Mouse (Mus musculus): ENCODE data around the gene Paxx.

The Paxx gene

DNA sequence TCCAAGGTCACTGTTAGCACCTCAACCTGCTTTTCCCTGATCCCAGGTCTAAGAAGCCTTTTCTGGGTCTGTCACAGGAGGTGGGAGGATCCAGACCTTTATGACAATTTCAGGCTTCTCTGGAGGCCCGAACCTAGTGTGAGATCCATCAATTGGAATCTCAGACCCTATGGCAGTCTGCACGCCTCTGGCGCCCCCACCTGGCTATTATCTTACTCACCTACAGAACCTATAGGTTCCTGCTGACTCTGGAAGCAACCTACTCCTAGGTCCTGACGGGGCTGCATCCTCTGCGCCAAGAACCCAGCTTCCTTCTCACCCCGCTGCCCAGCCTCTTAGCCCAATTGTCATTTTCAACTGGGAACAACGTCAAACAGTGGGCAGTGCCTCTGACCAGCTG, 22.1 kb upstream of the Paxx start:
- in situ Hi-C loops (cut with MboI, MseI) = no loop called here

DNA sequence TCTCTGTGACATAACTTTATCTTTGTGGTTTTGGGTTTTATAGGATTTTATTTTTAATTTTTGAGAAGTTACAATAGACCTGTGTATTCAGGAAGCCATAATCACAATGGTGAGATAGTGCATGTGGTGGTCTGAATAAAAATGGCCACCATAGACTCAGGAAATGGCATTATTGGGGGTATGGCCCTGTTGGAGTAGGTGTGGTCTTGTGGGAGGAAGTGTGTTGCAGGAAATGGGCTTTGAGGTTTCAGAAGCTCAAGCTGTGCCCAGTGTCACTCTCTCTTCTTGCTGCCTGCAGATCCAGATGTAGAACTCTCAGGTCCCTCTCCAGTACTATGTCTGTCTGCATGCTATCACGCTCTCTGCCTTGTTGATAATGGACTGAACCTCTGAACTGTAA, 19.6 kb upstream of the Paxx start:
- in situ Hi-C loops (cut with MboI, MseI) = no loop called here

DNA sequence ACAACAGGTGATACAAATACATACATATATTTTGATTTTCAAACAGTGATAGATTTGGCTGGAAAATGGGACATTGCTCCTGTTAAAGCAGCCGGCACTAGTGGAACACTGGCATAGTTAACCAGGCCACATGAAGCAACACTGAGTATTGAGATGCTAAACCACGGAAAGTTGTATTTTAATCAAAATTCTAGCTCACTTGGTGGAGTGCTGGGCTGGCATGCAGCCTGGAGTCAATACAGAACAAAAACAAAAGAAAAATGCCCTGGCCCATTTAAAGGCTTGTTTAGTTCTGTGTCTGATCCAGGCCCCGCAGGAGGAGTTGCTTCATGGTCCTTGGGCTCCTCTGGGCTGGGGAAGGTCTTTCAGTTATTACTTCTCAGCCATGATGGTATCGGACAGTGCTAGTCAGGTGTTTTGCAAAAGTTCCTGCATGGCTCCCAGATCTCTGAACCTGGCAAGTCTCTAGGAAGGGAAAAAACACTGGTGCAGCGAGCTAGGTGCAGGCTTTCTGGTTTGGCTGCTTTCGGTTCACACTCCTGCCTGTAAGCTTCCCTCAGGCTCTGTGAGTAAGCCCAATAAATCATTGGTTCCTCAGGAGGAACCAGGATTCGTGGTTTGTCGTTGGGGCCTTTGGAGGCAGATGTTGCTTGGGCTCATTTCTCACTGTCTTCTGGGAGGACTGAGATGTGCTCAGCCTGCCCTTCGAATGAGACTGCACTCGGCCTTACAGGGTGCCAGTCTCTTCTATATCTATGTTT, 18.8 kb upstream of the Paxx start:
- in situ Hi-C loops (cut with MboI, MseI) = loop anchor here (5.0 kb wide), 1 partner anchor 47 kb away; no protein-coding TSS in a partner anchor

DNA sequence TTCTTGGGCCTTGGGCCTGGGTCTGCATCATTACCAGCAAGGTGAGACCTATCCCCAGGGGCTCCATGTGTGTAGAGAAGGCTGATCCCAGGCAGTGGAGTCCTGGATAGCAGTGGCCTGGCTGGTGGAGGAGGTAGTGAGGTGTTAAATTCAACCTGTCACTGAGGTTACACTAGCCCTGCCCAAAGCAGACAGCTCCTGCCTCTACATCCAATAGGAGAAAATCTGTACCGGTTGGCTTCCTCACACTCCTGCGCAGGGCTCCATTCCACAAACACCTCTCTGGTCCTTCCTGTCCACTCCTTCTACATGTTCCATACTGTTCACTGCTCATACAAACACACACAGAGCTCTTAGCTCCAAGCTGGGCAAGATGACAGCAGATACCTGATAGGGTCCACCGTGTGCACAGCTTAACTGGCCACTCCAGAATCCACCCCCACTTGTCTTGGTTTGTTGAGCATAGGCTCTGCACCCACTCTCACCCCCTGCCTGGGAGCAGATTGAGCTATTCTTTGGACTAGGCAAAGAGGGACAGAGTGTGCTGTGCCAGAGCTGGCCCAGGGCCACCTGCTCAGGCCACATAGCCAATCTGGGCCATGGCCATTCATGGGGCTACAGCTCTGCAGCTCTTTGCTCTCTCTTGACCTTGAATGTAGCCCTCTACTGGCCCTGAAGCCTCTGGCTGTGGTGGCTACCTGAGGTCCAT, 17.2 kb upstream of the Paxx start:
- in situ Hi-C loops (cut with MboI, MseI) = loop anchor here (5.0 kb wide), 1 partner anchor 46 kb away; no protein-coding TSS in a partner anchor

DNA sequence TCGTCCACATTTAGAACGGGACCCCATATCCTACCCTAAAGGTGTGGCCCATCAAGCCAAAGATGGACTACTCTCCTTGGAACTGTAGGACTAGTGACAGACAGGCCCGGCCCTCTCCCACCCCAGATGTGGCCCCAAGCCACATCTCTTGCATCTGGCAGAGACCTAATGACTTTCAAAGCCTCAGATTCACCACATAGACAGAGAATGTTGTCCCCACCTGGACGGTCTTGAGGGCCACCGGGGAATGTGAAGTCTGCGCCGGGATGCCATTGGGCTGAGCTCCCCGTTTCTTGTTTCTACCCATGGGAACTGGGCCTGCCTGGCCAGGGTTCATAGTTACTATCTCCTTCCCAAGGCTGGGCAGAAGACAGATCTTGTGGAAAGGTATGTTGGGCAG, 16.6 kb upstream of the Paxx start:
- in situ Hi-C loops (cut with MboI, MseI) = loop anchor here (5.0 kb wide), 1 partner anchor 45 kb away; no protein-coding TSS in a partner anchor

DNA sequence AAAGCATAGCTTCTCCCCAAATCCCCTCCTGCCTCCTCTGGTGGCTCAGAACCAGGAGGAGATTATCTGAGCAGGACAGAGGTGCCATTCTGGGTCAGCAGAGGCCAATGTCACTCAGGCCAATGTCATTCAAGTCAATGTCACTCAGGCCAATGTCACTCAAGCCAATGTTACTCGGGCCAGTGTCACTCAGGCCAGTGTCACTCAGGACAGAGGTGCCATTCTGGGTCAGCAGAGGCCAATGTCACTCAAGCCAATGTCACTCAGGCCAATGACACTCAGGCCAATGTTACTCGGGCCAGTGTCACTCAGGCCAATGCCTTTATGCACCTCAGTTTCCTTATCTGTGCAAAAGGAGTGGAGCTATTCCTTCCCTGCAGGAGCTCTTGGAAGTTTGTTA, 11.7 kb upstream of the Paxx start:
- in situ Hi-C loops (cut with MboI, MseI) = no loop called here

DNA sequence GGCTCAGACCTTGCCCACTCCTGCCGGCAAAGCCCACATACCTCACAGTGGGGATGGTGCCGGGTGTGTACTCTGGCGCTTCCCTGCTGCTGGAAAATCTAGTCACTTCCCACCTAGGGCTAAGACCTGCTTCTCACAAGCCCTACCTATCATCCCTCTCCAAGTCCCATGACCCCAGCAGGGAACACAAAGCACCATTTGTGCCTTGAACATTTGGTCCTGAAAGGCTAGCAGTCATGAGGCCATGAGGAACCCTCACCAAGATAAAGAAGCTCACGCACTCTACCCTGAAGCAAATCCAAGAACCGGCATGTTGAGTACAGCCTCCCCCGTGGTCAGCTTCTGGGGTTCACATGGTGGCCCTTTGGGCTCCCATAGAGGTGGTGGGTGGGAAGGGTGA, 9.1 kb upstream of the Paxx start, which contains the start of gene Ptgds:
Gene Ptgds (minus strand): TSS at position 78 of the 400 bp plus-strand sequence.
- in situ Hi-C loops (cut with MboI, MseI) = no loop called here

DNA sequence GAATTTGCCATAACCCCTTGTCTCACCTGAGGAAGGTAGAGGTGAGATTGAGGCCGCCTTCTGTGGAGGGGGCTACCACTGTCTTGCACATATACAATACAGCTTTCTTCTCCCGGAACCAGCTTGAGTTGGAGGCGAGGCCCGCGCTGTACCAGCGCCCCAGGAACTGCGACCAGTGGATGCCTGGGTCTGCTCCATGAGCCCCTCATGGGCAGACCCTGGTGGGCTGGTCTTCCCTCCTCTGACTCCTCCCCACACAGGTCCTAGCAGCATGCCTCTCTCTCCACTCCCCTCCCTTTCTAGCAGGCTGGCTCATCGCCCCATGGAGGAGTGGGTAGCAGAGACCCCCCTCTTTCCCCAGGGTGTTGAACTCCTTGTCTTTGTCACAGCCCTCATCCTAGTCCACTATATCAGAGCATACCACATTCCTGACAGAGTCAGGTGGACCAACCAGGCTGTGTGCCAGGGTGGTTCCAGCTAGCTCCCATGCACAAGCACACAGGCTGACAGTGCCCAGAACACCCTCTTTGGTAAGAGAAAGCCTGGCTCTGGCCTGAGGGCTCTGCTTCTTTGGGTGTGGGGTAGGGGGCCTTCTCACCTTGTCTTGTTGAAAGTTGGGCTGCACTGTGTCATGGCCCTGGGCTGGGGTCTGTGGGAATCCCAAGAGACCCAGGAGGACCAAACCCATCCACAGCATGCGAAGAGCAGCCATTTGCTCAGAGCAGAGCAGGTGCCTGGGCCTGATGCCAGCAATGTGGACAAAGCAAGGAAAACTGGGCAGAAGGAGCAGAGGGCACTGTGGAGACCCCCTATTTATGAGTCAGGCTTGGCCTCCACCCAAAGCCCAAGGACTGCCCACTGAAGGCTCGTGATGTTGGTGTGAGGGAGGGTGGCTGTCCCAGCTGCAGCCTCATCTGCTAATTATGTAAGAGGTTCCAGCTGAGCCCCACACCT, 8.3 kb upstream of the Paxx start:
- in situ Hi-C loops (cut with MboI, MseI) = no loop called here

DNA sequence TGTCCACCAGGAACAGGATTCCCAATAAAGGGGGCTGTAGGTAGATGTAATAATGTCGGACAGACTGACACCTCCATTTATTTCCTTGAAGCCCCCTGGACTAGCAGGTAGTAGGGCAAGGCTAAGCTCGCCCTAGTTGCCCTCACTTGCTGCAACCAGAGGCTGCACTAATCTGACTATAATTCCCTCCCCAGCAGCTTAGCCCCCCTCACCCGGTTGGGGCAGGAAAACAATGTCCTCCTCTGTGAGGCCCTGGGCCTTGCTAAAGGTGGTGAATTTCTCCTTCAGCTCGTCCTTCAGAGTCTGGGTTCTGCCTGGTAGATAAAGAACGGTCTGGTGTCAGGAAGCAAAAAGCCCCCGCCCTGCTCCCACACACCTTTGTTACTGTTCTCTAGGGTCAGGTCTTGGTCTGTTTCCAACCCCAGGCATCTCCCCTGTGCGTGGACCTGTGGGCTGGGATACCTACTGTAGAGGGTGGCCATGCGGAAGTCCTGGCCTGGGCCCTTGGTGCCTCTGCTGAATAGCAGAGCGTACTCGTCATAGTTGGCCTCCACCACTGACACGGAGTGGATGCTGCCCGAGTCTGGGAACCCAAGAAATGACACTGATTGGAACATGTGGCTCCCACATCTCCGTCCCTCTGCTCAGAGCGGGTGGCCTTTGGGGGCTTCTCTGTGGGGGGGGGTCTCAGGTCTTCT, 6.9 kb upstream of the Paxx start:
- in situ Hi-C loops (cut with MboI, MseI) = no loop called here

DNA sequence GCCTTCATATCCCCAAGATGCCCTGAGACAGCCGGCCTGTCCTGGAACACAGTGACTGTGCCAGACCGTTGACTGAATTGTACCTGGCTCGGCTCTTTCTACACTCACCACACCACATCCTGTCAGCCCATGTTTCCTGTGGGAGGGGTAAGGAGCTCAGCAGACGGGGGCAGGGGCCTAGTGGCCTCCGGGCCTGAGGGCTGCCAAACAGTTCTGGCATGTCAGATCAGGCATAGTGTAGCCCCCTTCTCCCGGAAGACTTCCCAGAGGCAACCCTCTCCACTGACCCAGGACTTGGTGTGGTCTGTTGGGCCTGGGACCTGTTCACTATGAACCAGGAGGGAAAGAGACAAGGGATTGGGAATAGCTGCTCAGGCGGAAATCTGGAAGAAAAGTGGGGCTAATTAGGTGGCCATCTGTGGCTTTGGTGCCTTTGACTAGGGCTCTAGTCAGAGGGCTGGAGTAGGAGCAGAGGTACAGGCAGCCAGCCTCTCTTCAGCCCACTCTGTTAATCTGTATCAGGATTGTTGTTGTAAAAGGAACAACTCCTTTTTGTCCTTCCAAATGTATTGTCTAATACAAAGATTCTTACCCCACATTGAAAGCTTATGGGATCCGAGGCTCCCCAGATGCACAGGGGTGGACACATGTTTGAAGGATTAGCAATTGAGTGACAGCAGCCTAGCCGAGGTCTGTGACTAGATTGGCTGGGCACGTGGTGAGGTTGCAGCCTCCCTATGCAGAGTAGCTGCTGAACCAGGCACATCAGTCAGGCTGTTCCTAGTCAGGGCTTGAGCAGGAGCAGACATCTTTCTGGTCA, 5.1 kb upstream of the Paxx start:
- in situ Hi-C loops (cut with MboI, MseI) = no loop called here

DNA sequence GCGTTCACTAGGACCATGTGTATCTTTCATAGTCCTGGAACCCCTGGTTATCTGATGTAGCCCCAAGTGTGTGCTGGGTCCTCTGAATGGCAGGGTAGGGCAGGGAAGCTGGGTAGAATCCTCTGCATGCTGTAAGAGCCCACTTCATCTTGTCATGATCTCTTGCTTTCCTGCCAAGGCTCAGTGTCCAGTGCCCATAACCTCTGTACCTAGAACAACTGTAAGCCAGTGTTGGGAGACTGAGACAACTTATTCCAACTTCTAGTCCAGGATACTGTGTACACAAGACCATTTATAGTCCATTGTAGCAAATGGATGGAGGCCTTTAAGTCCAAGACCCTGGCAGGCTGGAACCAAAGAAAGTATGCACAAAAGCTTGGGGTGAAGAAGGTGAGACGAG, 4.4 kb upstream of the Paxx start:
- in situ Hi-C loops (cut with MboI, MseI) = no loop called here

DNA sequence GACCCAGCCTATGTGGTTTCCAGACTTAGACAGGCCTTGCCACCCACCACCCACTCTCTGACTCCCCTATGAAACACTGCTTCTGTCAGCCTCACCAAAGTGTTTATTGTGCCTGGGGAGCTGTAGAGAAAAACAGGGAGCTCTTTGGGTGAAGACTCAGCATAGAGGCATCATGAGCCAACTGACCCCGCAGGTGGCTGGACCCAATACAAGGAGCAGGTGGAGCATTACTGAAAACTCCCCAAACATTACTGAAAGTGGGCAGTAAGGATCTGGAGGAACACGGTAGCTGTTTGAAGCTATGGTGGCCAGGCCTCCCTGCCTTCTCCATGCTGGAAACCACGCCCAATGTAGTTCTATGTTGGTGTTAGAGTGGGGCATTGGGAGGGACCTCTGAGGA, 2.7 kb upstream of the Paxx start:
- in situ Hi-C loops (cut with MboI, MseI) = no loop called here

DNA sequence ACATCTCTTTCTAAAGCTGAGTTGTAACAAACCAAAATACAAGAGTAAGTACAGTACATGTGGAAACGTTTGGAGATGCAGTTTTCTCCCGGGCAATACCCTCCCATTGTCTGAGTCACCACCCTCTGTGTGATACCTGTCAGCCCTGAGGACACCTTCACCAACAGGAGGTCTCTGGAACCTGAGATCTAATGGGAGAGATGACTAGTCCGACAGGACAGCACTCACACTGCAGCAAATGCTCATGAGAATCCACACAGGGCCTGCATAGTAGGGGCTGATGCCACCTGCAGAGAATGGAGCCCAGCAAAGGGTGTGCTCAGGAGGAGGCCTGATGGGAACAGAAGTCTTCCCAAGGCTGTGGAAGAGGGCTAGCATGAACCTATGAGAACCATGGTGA, 513 bp upstream of the Paxx start:
- in situ Hi-C loops (cut with MboI, MseI) = no loop called here

DNA sequence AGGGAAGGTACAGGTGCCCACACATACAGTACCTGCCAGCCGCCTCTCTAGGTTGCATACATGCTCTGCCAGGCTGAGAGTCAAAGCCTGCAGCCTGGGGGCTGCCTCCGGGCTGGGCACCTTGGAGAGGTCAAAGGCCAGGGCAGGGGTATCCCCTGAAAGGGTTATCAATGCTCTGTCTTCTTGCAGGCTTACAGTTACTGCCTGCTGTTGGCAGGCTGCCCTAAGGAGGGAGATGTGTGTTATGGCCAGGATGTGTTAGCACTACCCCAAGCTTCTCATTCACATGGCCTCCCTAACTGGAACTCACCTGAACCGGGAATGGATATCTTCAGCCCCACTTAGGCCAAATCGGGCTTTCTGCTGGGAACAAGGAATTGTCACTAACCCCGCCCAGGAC, 759 bp downstream of the Paxx start:
- in situ Hi-C loops (cut with MboI, MseI) = no loop called here

DNA sequence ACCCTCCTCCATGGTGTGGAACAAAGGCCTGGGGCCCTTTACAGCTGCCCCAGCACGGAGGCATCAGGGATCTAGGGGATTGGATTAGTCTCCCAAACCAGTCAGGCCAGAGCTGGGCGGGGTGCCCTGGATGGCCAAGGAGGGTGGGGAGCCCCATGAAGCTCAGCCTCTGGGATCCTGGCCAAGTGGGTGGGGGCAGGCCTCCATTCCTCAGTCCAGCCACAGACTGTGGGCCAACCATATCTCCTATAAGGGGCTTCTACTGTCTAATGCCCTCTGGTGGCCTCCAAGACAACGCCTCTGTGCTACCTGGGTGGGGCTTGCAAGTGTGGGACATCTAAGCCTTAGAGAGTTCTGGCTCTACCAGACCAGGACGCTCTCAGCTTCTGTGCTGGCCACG, 2.0 kb downstream of the Paxx start:
- in situ Hi-C loops (cut with MboI, MseI) = no loop called here

DNA sequence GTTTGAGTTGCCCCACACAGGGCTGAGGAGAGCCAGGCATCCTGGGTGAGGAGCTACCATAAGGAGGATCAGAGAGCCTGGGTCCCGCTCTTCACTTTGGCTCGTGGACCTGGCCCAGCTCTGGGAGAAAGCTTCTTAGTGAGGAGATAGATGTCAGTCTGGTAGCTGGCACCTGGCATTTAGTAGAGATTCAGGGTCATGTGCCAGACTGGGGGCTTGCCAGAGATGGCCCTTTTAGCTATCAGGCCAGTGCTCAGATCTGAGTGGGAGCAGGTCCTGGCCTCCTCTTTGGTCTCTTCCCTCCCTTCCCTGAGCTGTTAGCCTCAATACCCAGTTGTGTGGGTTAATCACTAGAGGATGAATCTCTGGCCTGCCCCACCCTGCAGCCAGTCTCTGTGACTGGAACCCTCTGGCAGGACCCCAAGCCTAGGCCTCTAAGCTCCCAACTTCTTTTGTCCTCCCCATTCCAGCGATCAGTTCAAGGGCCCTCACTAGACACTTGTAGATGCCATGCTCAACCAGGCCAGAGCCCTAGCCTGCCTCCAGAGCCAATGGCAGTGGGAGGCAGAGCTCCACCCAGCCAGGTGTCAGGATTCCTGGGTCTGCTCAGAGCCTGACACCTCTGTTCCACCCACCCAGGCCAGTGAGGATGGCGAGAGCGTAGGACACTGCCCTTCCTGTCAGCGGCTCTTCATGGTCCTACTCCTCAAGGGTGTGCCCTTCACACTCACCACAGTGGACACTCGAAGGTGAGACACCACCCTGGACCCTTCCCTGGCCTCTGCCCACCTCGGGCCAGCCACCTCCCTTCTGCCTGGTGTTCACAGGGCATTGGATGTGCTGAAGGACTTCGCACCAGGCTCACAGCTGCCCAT, 3.6 kb downstream of the Paxx start:
- in situ Hi-C loops (cut with MboI, MseI) = no loop called here

DNA sequence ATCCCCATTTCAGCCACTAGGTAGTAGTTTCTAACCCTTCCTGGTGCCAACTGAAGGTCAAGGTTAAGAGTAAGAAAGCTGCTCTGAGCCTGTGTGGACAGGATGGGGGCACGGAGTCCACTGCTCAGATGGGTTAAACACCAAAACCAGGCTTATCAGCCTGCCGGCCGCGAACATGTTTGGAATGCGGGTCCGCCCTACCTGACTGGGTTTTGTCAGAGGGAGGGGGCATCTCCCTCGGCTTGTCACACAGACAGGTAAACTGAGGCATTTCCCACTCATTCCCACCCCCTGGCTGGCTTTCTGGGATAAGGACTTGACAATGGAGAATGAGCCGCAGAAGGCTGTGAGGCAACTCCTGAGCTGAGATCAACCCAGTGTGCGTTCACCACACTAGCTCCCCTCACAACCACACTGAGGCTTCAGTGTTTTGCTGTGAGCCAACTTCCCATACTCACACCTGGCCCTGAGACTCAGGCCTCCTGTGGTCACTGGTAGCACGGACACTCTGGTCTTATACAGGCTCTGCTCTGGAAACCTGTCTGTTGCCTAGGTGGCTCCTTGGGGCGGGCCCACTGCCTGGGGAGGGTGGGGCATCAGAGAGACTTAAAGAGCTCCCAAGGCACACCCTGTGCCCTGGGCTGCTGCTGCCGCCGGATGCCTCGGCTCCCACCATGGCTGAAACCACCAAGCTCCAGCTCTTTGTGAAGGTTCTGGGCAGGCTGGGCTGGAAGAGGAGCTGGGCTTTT, 4.5 kb downstream of the Paxx start, which contains the start of gene Clic3:
Gene Clic3 (plus strand): TSS at position 634 of the 749 bp plus-strand sequence.
- in situ Hi-C loops (cut with MboI, MseI) = no loop called here

DNA sequence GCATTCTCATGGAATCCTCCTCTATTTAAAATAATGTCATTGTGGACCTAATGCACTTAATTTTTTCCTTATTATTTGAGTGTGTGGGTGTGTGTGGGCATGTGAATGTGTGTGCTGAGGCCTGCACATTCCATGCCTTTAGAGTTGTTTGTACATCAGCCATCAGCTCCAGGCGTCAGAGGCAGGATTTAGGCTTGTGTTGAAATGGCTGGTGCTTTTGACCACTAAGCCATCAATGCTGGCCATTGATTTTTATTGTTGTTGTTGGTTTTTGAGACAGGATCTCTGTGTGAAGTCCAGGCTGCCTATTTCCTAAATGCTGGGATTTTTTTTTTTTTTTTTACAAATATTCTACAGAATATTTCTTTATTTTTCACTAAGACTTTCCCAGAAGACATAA, 7.9 kb downstream of the Paxx start:
- in situ Hi-C loops (cut with MboI, MseI) = no loop called here
